Mouse (Mus musculus) heart, postnatal 36 days (tissue): ENCODE measurements around the gene Usp8. TPM values are rescaled to one million over a fixed set of nuclear protein-coding genes. Genes with fewer than 3 reads are reported as not detected.

ENCODE experiments used
- DNase-seq, 2 experiments: peaks; one replicate each; pipeline ENCODE4 v3.0.0; 2021 to 2022
- intact Hi-C: fragments of 180-260 bp; cut with DNase I; formaldehyde crosslinking; loops from one replicate; pipeline ENCODE4 v1.15.1; 2025
- total RNA-seq, 2 experiments: library from RNA; stranded (reverse); gene quantifications; 2 replicates each; pipeline ENCODE4 v1.2.3; 2021

Gene Usp8
- total RNA-seq, 2 experiments from 2014 or later: 28.8 to 29.1 TPM

GRCm38 (mm10) chr2:126735339-126736073 lies 28.4 kb downstream of the Usp8 start:
- no peak for DNase-seq
- intact Hi-C loops: no loop called here

GRCm38 (mm10) chr2:126740314-126740713 lies 33.2 kb downstream of the Usp8 start:
- no peak for DNase-seq
- intact Hi-C loops: no loop called here

- no peak for DNase-seq
- intact Hi-C loops: no loop called here
Observed at GRCm38 (mm10) chr2:126743389-126743788, 36.3 kb downstream of the Usp8 start.

- intact Hi-C loops: no loop called here
- DNase-seq: no peak
Observed at GRCm38 (mm10) chr2:126755664-126756063, 48.5 kb downstream of the Usp8 start.

GRCm38 (mm10) chr2:126759351-126759750 lies 52.2 kb downstream of the Usp8 start:
- intact Hi-C loops: no loop called here
- no peak for DNase-seq

GRCm38 (mm10) chr2:126765867-126766582 lies 58.9 kb downstream of the Usp8 start:
- DNase-seq: no peak
- intact Hi-C loops: no loop called here

- DNase-seq: no peak
- intact Hi-C loops: no loop called here
Observed at GRCm38 (mm10) chr2:126767599-126767998, 60.5 kb downstream of the Usp8 start.

- DNase-seq: no peak
- intact Hi-C loops: no loop called here
Observed at GRCm38 (mm10) chr2:126768194-126768593, 61.1 kb downstream of the Usp8 start.

GRCm38 (mm10) chr2:126769431-126770181 lies 62.5 kb downstream of the Usp8 start:
- DNase-seq: no peak
- intact Hi-C loops: no loop called here

- DNase-seq: no peak
- intact Hi-C loops: no loop called here
Observed at GRCm38 (mm10) chr2:126772217-126772616, 65.1 kb downstream of the Usp8 start.

GRCm38 (mm10) chr2:126775951-126776350 lies 68.8 kb downstream of the Usp8 start:
- intact Hi-C loops: no loop called here
- no peak for DNase-seq

- intact Hi-C loops: no loop called here
- DNase-seq: no peak
Observed at GRCm38 (mm10) chr2:126776416-126776815, 69.3 kb downstream of the Usp8 start.

- intact Hi-C loops: no loop called here
- no peak for DNase-seq
Observed at GRCm38 (mm10) chr2:126778806-126779205, 71.7 kb downstream of the Usp8 start.

- intact Hi-C loops: loop anchor here (5.0 kb wide), 1 partner anchor 188 kb away; no protein-coding TSS in a partner anchor
- no peak for DNase-seq
Observed at GRCm38 (mm10) chr2:126780286-126780685, 73.2 kb downstream of the Usp8 start.

- no peak for DNase-seq
- intact Hi-C loops: loop anchor here (5.0 kb wide), 1 partner anchor 189 kb away; no protein-coding TSS in a partner anchor
Observed at GRCm38 (mm10) chr2:126781478-126781877, 74.3 kb downstream of the Usp8 start.

GRCm38 (mm10) chr2:126782433-126782832 lies 75.3 kb downstream of the Usp8 start:
- intact Hi-C loops: loop anchor here (5.0 kb wide), 1 partner anchor 190 kb away; no protein-coding TSS in a partner anchor
- peak; percentile 28 to 49 for DNase-seq

GRCm38 (mm10) chr2:126783370-126783769 lies 76.2 kb downstream of the Usp8 start, which contains the start of gene Usp50:
Usp50 (minus strand) TSS chr2:126783470.
- intact Hi-C loops: loop anchor here (5.0 kb wide), 1 partner anchor 191 kb away; no protein-coding TSS in a partner anchor

GRCm38 (mm10) chr2:126787721-126788342 lies 80.7 kb downstream of the Usp8 start:
- DNase-seq: no peak
- intact Hi-C loops: no loop called here

More at GRCm38 (mm10) chr2:126783370-126783769, 76.2 kb downstream of the Usp8 start, which contains the start of gene Usp50:
- DNase-seq: no peak

GRCm38 (mm10) chr2:126792611-126793010 lies 85.5 kb downstream of the Usp8 start:
- intact Hi-C loops: loop anchor here (10.0 kb wide), 1 partner anchor 202 kb away; no protein-coding TSS in a partner anchor
- no peak for DNase-seq

GRCm38 (mm10) chr2:126795708-126796107 lies 88.6 kb downstream of the Usp8 start:
- intact Hi-C loops: loop anchor here (10.0 kb wide), 1 partner anchor 199 kb away; no protein-coding TSS in a partner anchor
- no peak for DNase-seq
